Mouse (Mus musculus) liver, embryonic 15.5 days (tissue): ENCODE measurements around the gene Emc10. TPM values are rescaled to one million over a fixed set of nuclear protein-coding genes. Genes with fewer than 3 reads are reported as not detected.

Source experiments
- ATAC-seq: fragments of 200-750 bp; cut with Nextera tagmentation; 2 replicates; pipeline ENCODE4 v1.8.0; 2017; ENCODE audit warnings: moderate number of reproducible peaks, mild to moderate bottlenecking, moderate library complexity; ENCODE audit not compliant: insufficient read depth
- H3K27ac ChIP-seq: fragments of 300-500 bp; sonication (generic); replicated peaks from 2 replicates; pipeline ENCODE4 v1.5.1; 2015; ENCODE audit warnings: mild to moderate bottlenecking, inconsistent platforms
- H3K27me3 ChIP-seq: fragments of 300-500 bp; sonication (generic); 2 replicates; pipeline ENCODE4 v1.6.1; 2015; ENCODE audit warnings: mild to moderate bottlenecking, inconsistent platforms
- H3K36me3 ChIP-seq: fragments of 300-500 bp; sonication (generic); replicated peaks from 2 replicates; pipeline ENCODE4 v1.6.1; 2015; ENCODE audit warnings: moderate library complexity, mild to moderate bottlenecking, inconsistent platforms
- H3K4me1 ChIP-seq: fragments of 300-500 bp; sonication (generic); replicated peaks from 2 replicates; pipeline ENCODE4 v1.6.1; 2015; ENCODE audit warnings: inconsistent platforms
- H3K4me2 ChIP-seq: fragments of 300-500 bp; sonication (generic); 2 replicates; pipeline ENCODE4 v1.6.1; 2015; ENCODE audit warnings: moderate library complexity, mild to moderate bottlenecking, inconsistent platforms
- H3K4me3 ChIP-seq: fragments of 300-500 bp; sonication (generic); replicated peaks from 2 replicates; pipeline ENCODE4 v1.5.1; 2015; ENCODE audit warnings: mild to moderate bottlenecking, inconsistent platforms
- H3K9ac ChIP-seq: fragments of 300-500 bp; sonication (generic); 2 replicates; pipeline ENCODE4 v1.6.1; 2015; ENCODE audit warnings: moderate library complexity, mild to moderate bottlenecking, inconsistent platforms
- H3K9me3 ChIP-seq: fragments of 300-500 bp; sonication (generic); replicated peaks from 2 replicates; pipeline ENCODE4 v1.6.1; 2016; ENCODE audit warnings: inconsistent platforms
- WGBS: fragments of 180-500 bp; shearing (Covaris S2); methylation state at CpG from one replicate; pipeline ENCODE4 v1.1.7; 2015; ENCODE audit warnings: mixed read lengths; ENCODE audit not compliant: insufficient replicate concordance; 5-methylcytosine and 5-hydroxymethylcytosine counted together
- polyA plus RNA-seq: library from polyadenylated mRNA; unstranded; fragments of >200 nt; fragmentation: Nextera tagmentation; extraction: Ambion mirVana; gene quantifications from 2 replicates; pipeline ENCODE4 v1.2.1, GENCODE M21; 2015

Emc10 gene
- polyA plus RNA-seq, 1 experiment from 2014 or later = 45.9 TPM

- H3K36me3 ChIP-seq = peaks cover 50% of the 10 kb centered on the region
- H3K4me1 ChIP-seq = peaks cover 46% of the 10 kb centered on the region
- H3K27ac ChIP-seq = no peak overlapping the region
- peak overlapping the region; percentile 95 for H3K4me2 ChIP-seq
- ATAC-seq = no peak
- no peak overlapping the region for H3K9ac ChIP-seq
- H3K9me3 ChIP-seq = no peaks in the 10 kb centered on the region
- H3K27me3 ChIP-seq = peaks cover 8% of the 10 kb centered on the region
- 88% methylated on average over 12 of the region's 12 CpGs for WGBS
- peak overlapping the region; percentile 84 for H3K4me3 ChIP-seq
These were observed 1.6 kb downstream of the Emc10 start for GRCm38 (mm10) chr7:44494681-44495080.

DNA sequence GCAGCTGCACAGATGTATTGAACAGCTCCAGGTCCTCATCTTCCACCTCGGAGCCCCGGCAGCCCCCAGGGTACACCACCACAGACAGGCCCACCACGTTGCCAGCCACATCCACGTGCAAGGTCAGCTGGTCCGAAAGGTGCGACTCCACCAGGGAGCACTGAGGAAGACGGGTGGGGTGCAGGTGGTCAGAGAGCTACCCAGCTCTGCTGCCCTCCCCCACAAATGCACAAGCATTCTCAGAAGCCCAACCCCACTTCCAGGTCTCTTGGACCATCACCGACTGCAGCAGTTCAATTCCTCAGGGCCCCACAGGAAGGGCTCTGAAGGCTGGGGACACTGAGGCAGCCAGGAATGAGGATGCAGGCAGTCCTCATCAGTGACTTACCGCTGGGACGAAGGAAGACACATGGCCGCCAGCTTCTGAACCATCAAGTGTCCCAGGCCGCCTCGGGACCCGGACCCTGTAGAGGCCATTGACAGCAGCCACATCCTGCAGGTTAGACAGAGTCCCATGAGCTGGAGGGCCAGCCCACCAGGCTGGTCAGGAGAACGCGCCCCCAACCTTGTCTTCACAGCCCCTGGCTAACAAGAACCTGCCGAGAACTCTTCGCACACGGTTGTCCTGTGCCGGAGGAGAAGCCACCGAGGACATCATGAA, 4.0 kb downstream of the Emc10 start:
- Histone ChIP-seq H3K27me3 (no peaks in the 10 kb centered on the region), H3K9ac (no peak overlapping the region), H3K4me1 (peaks cover 28% of the 10 kb centered on the region), H3K9me3 (no peaks in the 10 kb centered on the region), H3K36me3 (peaks cover 60% of the 10 kb centered on the region), H3K27ac (no peak overlapping the region), H3K4me3 (no peak overlapping the region), H3K4me2 (no peak overlapping the region)
- 87% methylated on average over 21 of the region's 21 CpGs for WGBS
- no peak for ATAC-seq

GRCm38 (mm10) chr7:44491391-44491790, 4.9 kb downstream of the Emc10 start:
- no peak overlapping the region for H3K4me2 ChIP-seq
- H3K9ac ChIP-seq = no peak overlapping the region
- peaks cover 60% of the 10 kb centered on the region for H3K36me3 ChIP-seq
- no peak overlapping the region for H3K4me3 ChIP-seq
- WGBS = 84% methylated on average over 5 of the region's 5 CpGs
- no peak for ATAC-seq
- no peaks in the 10 kb centered on the region for H3K9me3 ChIP-seq
- peaks cover 21% of the 10 kb centered on the region for H3K4me1 ChIP-seq
- H3K27me3 ChIP-seq = no peaks in the 10 kb centered on the region
- no peak overlapping the region for H3K27ac ChIP-seq

GRCm38 (mm10) chr7:44490281-44490680, 6.0 kb downstream of the Emc10 start:
- WGBS = 79% methylated on average over 4 of the region's 4 CpGs
- Histone ChIP-seq H3K4me2 (no peak overlapping the region), H3K36me3 (peaks cover 60% of the 10 kb centered on the region), H3K4me1 (peaks cover 14% of the 10 kb centered on the region), H3K9me3 (no peaks in the 10 kb centered on the region), H3K27me3 (no peaks in the 10 kb centered on the region), H3K27ac (no peak overlapping the region), H3K4me3 (no peak overlapping the region), H3K9ac (no peak overlapping the region)
- ATAC-seq = no peak

DNA sequence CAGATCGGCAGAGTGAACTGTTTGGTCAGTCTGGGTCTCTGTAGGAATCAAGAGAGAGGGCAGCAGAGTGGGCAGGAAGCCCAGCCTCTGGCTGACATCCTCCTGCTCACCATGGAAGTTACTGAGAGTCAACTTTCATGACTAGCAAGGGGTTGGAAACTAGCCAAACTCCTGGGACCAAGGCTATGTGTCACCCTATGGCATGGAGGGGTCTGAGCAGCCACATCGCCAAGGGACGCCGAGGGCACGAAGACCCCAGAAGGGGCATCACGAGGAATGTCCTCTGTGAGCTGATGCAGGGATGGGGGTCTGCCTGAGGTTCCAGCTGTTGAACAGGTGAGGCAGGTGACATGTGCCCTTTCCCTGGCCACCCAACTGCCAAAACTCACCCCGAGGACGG, 7.8 kb downstream of the Emc10 start:
- H3K27ac ChIP-seq = no peak overlapping the region
- WGBS = 79% methylated on average over 8 of the region's 8 CpGs
- no peak overlapping the region for H3K4me3 ChIP-seq
- peaks cover 48% of the 10 kb centered on the region for H3K36me3 ChIP-seq
- H3K4me2 ChIP-seq = no peak overlapping the region
- no peak for ATAC-seq
- no peaks in the 10 kb centered on the region for H3K9me3 ChIP-seq
- H3K9ac ChIP-seq = no peak overlapping the region
- peaks cover 15% of the 10 kb centered on the region for H3K4me1 ChIP-seq
- no peaks in the 10 kb centered on the region for H3K27me3 ChIP-seq

DNA sequence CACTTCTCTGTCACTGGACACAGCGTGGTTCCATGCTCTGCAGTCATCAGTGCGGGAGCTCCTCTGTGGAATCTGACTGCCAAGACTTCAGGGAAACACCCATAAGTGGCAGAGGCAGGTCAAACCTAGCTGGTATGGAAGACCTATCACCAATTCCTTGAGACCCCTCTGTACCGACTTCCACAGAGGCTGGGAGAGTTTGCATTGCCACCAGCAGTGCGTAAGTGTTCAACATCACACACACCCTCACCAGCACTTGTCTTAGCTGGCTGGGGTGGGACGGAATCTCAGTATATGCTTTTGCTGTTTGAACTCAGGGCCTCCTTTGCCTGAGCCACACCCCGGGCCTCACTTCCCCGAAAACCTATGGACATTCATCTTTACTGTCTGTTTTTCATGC, 8.4 kb downstream of the Emc10 start:
- Histone ChIP-seq H3K4me2 (no peak overlapping the region), H3K27ac (no peak overlapping the region), H3K27me3 (no peaks in the 10 kb centered on the region), H3K4me1 (peaks cover 21% of the 10 kb centered on the region), H3K9me3 (no peaks in the 10 kb centered on the region), H3K36me3 (peaks cover 42% of the 10 kb centered on the region), H3K9ac (no peak overlapping the region), H3K4me3 (no peak overlapping the region)
- ATAC-seq = no peak
- WGBS = 82% methylated on average over 7 of the region's 7 CpGs

DNA sequence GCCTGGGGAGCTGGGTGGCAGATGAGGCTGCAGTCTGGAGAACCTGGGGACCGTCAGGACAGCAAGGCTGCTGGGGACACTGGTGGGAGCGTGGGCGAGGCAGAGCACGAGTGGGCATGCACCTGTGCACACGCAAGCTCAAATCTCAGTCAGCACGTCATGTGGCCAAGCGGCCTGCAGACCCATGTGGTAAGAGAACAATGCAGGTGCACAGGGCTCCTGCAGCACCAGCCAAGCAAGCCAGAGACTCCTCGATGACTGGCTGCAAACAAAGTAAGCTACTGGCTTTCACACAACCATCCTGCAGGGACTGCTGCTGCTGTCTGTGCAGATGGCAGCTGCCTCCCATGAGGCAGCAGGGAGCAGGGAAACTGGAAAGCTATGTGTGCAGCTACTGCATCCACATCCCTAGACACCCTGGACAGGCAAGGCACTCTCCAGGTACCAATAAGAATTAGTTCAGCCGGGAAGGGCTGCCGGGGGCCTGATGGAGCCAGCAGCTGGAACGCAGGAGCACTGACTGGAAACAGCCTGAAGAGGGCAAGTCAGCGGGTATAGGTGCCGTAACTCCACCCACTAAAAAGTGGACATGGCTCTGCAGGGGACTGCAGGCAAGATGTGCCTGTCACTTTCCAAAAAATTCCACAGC, 9.3 kb downstream of the Emc10 start:
- H3K27ac ChIP-seq = no peak overlapping the region
- ATAC-seq = no peak
- H3K4me2 ChIP-seq = no peak overlapping the region
- peaks cover 30% of the 10 kb centered on the region for H3K4me1 ChIP-seq
- H3K9me3 ChIP-seq = no peaks in the 10 kb centered on the region
- H3K9ac ChIP-seq = no peak overlapping the region
- H3K36me3 ChIP-seq = peaks cover 33% of the 10 kb centered on the region
- H3K27me3 ChIP-seq = peaks cover 5% of the 10 kb centered on the region; the same call in 1 of the 2 replicates
- no peak overlapping the region for H3K4me3 ChIP-seq
- 71% methylated on average over 13 of the region's 13 CpGs for WGBS

DNA sequence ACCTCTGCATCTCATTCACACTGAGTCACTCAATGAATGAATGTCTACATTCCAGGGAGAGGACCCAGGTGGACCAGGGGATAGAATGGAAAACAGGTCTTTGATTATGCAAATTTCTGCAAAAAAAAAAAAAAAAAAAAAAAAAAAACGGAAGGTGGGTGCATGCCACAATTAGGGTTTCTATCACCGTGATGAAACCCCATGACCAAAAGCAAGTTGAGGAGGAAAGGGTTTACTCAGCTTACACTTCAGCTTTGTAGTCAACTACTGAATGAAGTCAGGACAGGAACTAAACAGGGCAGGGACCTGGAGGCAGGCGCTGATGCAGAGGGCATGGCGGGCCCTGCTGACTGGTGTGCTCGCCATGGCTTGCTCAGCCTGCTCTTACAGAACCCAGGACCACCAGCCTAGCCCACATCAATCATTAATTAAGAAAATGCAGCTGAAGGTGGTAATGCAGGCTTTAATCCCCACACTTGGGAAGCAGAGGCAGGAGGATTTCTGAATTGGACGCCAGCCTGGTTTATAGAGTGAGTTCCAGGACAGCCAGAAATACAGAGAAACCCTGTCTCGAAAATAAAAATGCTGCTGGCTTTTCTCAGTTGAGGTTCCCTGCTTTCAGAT, 10.6 kb downstream of the Emc10 start:
- Histone ChIP-seq H3K4me1 (peaks cover 42% of the 10 kb centered on the region), H3K9ac (no peak overlapping the region), H3K9me3 (no peaks in the 10 kb centered on the region), H3K36me3 (peaks cover 20% of the 10 kb centered on the region), H3K4me3 (no peak overlapping the region), H3K4me2 (no peak overlapping the region), H3K27me3 (peaks cover 15% of the 10 kb centered on the region), H3K27ac (no peak overlapping the region)
- ATAC-seq = no peak
- 64% methylated on average over 7 of the region's 7 CpGs for WGBS

- no peak; the same call in 1 of the 2 replicates for ATAC-seq
- Histone ChIP-seq H3K27me3 (peaks cover 22% of the 10 kb centered on the region), H3K27ac (peak overlapping the region; percentile 71), H3K4me3 (no peak overlapping the region), H3K4me1 (peaks cover 49% of the 10 kb centered on the region), H3K9ac (no peak overlapping the region), H3K4me2 (no peak overlapping the region), H3K36me3 (peaks cover 13% of the 10 kb centered on the region), H3K9me3 (no peaks in the 10 kb centered on the region)
- 40% methylated on average over 5 of the region's 5 CpGs for WGBS
These were observed 11.3 kb downstream of the Emc10 start for GRCm38 (mm10) chr7:44484841-44485571.

GRCm38 (mm10) chr7:44484109-44484508, 12.2 kb downstream of the Emc10 start:
- H3K9ac ChIP-seq = no peak overlapping the region
- H3K9me3 ChIP-seq = no peaks in the 10 kb centered on the region
- no peak overlapping the region for H3K4me2 ChIP-seq
- WGBS = 87% methylated on average over 1 of the region's 1 CpGs
- ATAC-seq = no peak
- H3K36me3 ChIP-seq = 0 out of 2 replicates have a peak, but pooled peaks cover 6% of the 10 kb centered on the region
- H3K27ac ChIP-seq = peak overlapping the region; percentile 71
- peaks cover 49% of the 10 kb centered on the region for H3K4me1 ChIP-seq
- H3K4me3 ChIP-seq = no peak overlapping the region
- peaks cover 31% of the 10 kb centered on the region for H3K27me3 ChIP-seq
